Mouse (Mus musculus) midbrain, embryonic 11.5 days (tissue): ENCODE results near the gene Mta3. TPM values are rescaled to one million over a fixed set of nuclear protein-coding genes. Genes with fewer than 3 reads are reported as not detected.
A peak's percentile ranks its signal among the peaks of the same experiment; 100 is the strongest.

Experiments
- ATAC-seq: fragments of 200-750 bp; cut with Nextera tagmentation; 2 replicates; pipeline ENCODE4 v1.8.0; 2017; ENCODE audit warnings: moderate TSS enrichment, moderate library complexity; ENCODE audit not compliant: low FRiP score
- DNase-seq: peaks from one replicate; pipeline ENCODE4 v3.0.0; 2015; ENCODE audit warnings: low spot score; ENCODE audit errors: missing footprints
- H3K27ac ChIP-seq: fragments of 300-500 bp; sonication (generic); 2 replicates; pipeline ENCODE4 v1.5.1; 2014; ENCODE audit warnings: low read depth, low read length
- H3K27me3 ChIP-seq: fragments of 300-500 bp; sonication (generic); 2 replicates; pipeline ENCODE4 v1.6.1; 2014; ENCODE audit warnings: mild to moderate bottlenecking, low read length, moderate library complexity, mixed read lengths; ENCODE audit not compliant: control insufficient read depth, insufficient read depth
- H3K36me3 ChIP-seq: fragments of 300-500 bp; sonication (generic); 2 replicates; pipeline ENCODE4 v1.6.1; 2014; ENCODE audit warnings: mild to moderate bottlenecking, low read length, moderate library complexity, mixed read lengths; ENCODE audit not compliant: control insufficient read depth, insufficient read depth
- H3K4me1 ChIP-seq: fragments of 300-500 bp; sonication (generic); 2 replicates; pipeline ENCODE4 v1.6.1; 2014; ENCODE audit warnings: low read length; ENCODE audit not compliant: control insufficient read depth, insufficient read depth
- H3K4me2 ChIP-seq: fragments of 300-500 bp; sonication (generic); 2 replicates; pipeline ENCODE4 v1.6.1; 2014; ENCODE audit warnings: mild to moderate bottlenecking, moderate library complexity
- H3K4me3 ChIP-seq: fragments of 300-500 bp; sonication (generic); 2 replicates; pipeline ENCODE4 v1.5.1; 2014; ENCODE audit warnings: low read depth, low read length
- H3K9ac ChIP-seq: fragments of 300-500 bp; sonication (generic); 2 replicates; pipeline ENCODE4 v1.6.1; 2014; ENCODE audit warnings: low read length
- H3K9me3 ChIP-seq: fragments of 300-500 bp; sonication (generic); 2 replicates; pipeline ENCODE4 v1.6.1; 2016; ENCODE audit warnings: low read length; ENCODE audit not compliant: control insufficient read depth
- WGBS: fragments of 180-500 bp; shearing (Covaris S2); extraction: QIAGEN DNeasy Blood & Tissue Kit; methylation state at CpG from one replicate; pipeline ENCODE4 v1.1.7; 2014; 5-methylcytosine and 5-hydroxymethylcytosine counted together
- polyA plus RNA-seq: library from polyadenylated mRNA; unstranded; fragments of >200 nt; fragmentation: Nextera tagmentation; extraction: Ambion mirVana; gene quantifications from 2 replicates; pipeline ENCODE4 v1.2.1, GENCODE M21; 2014

The Mta3 gene
- polyA plus RNA-seq, result 28.8 and 31.1 TPM in 2 replicates

DNA sequence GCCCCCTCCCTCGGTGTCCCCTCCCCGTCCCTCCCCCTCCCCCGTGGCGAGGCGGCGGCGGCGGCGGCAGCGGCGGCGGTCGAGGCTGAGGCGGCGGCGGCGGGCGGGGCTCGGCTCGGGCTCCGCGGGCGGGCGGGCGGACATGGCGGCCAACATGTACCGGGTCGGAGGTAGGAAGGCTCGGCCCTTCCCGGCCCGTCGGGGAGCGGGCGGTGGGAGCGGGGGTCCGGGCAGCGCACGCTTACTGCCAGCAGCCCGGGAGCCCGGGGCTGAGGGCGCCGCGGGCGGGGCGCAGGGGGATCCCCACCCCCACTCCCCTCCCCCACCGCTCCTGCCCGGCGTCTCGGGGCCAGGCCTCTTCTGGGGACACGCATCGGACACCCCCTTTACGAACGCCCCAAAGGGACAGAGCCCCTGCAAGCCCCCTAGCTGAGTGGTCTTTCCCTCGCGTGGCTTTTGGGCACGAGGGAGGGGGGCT lies at the start of gene Mta3:
Mta3 (plus strand) TSS at position 48 of the 478 bp plus-strand sequence.
- WGBS, result 0% methylated on average over 18 of the region's 56 CpGs
- peak within 1 kb of the TSS; percentile 88 for H3K4me2 ChIP-seq
- peak within 1 kb of the TSS; percentile 71 for H3K27ac ChIP-seq
- 0 out of 2 replicates have a peak, but pooled peaks cover 2% of the 10 kb centered on the region for H3K4me1 ChIP-seq
- peak within 1 kb of the TSS; percentile 81 for H3K4me3 ChIP-seq
- H3K9me3 ChIP-seq, result no peaks in the 10 kb centered on the region
- H3K9ac ChIP-seq, result peak within 1 kb of the TSS; percentile 95
- no peaks in the 10 kb centered on the region for H3K36me3 ChIP-seq
- peak; percentile 82 for ATAC-seq
- DNase-seq, result peak; percentile 96
- H3K27me3 ChIP-seq, result no peaks in the 10 kb centered on the region

DNA sequence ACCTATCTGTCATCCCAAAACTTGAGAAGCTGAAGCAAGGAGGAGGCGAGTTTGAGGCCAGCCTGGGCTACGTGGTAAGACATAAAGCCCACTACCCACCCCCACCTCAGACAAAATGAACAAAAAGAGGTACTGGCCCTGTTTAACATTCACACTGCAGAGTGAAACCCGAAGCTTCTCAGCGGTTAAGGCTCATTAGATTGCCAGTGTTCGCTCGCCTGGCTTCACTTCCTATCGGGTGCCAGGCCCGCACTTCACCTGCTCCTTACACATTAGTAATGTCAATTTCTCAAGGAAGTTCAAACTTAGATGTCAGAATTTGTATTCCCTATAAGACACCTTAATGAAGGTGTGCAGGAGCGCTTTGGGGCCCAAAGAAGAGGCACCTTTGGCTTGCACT lies 48.6 kb upstream of the Mta3 start:
- DNase-seq, result no peak
- WGBS, result 79% methylated on average over 9 of the region's 9 CpGs
- H3K4me3 ChIP-seq, result no peak overlapping the region

DNA sequence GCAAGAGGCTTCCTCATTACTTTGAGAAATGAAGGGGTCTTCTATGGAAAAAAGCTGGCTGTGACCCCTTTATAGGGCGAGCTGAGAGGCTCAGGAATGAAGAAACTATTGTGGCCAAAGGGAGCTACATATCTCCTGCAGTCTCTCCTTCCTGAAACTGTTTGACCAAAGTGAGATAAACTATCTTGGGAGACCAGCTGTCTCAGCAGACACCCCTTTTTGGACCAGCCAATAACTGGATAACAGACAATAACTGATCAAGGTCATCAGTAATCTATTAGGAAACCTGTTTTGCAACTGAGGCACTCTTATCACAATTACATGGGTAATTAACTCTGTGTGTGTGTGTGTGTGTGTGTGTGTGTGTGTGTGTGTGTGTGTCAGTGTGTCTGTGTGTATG lies 47.0 kb upstream of the Mta3 start:
- H3K9ac ChIP-seq, result no peak overlapping the region
- ATAC-seq (no peak), DNase-seq (no peak)
- no peak overlapping the region for H3K27ac ChIP-seq
- H3K4me1 ChIP-seq, result no peaks in the 10 kb centered on the region
- WGBS, result 80% methylated on average over 1 of the region's 1 CpGs
- H3K9me3 ChIP-seq, result no peaks in the 10 kb centered on the region
- H3K4me2 ChIP-seq, result no peak overlapping the region
- H3K27me3 ChIP-seq, result no peaks in the 10 kb centered on the region
- no peak overlapping the region for H3K4me3 ChIP-seq
- no peaks in the 10 kb centered on the region for H3K36me3 ChIP-seq

More for the DNA sequence above, 48.6 kb upstream of the Mta3 start:
- Histone ChIP-seq H3K36me3 (no peaks in the 10 kb centered on the region), H3K9me3 (no peaks in the 10 kb centered on the region), H3K27ac (no peak overlapping the region), H3K4me1 (no peaks in the 10 kb centered on the region), H3K4me2 (no peak overlapping the region), H3K9ac (no peak overlapping the region), H3K27me3 (no peaks in the 10 kb centered on the region)
- no peak for ATAC-seq

DNA sequence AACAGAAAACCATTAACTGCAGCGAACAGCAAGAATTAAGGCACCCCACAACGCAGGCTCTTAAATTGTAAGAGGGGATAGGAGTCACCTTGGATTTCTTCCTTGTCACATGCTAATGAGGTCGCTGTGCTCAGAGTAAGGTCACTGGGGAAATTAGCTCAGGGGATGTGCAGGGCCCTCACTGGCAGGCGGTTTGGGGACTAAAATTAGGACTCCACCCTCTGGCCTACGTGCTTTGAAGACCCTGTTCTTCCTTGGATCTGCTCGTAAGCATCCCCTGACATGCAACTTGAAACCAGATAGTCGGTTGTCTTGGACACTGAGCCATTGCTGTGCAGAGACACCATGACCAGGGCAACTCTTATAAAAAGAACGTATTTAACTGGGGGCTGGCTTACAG lies 41.2 kb upstream of the Mta3 start:
- Histone ChIP-seq H3K27me3 (no peaks in the 10 kb centered on the region), H3K4me3 (no peak overlapping the region), H3K9me3 (no peaks in the 10 kb centered on the region), H3K4me2 (no peak overlapping the region), H3K27ac (no peak overlapping the region), H3K4me1 (no peaks in the 10 kb centered on the region), H3K9ac (no peak overlapping the region), H3K36me3 (no peaks in the 10 kb centered on the region)
- WGBS, result 47% methylated on average over 8 of the region's 8 CpGs
- ATAC-seq (no peak), DNase-seq (no peak)

DNA sequence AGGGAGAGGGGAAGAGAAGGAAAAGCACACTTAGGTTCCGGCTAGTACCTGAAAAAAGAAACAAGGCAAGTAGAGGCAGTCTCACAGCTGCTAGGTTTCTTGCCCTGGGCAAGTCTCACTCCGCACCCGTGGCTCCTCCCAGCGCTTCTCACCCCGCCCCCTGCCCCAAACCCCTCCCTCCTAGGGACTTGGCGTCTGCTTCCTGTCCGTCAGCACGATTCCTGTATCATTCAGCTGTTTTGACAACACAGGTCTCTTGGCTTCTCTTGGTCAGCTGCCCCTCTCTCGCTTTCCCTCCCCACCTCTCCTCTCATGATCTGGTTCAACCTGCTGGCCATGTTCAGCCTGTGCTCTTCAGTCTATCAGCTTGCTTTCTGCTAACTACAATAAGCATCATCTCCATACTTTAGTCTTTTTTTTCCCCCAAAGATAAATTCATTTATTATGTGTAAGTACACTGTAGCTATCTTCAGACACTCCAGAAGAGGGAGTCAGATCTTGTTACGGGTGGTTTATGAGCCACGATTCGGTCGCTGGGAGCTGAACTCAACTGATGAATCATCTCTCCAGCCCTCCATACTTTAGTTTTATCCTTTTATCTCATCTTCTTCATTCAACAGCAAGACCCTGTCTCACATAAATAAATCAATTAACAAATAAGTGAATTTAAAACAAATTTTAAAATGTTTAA lies 39.2 kb upstream of the Mta3 start:
- no peaks in the 10 kb centered on the region for H3K36me3 ChIP-seq
- DNase-seq (peak; percentile 69), ATAC-seq (no peak)
- H3K4me2 ChIP-seq, result no peak overlapping the region
- H3K27me3 ChIP-seq, result no peaks in the 10 kb centered on the region
- no peaks in the 10 kb centered on the region for H3K9me3 ChIP-seq
- no peak overlapping the region for H3K4me3 ChIP-seq
- H3K27ac ChIP-seq, result no peak overlapping the region
- no peak overlapping the region for H3K9ac ChIP-seq
- 86% methylated on average over 13 of the region's 13 CpGs for WGBS
- no peaks in the 10 kb centered on the region for H3K4me1 ChIP-seq

DNA sequence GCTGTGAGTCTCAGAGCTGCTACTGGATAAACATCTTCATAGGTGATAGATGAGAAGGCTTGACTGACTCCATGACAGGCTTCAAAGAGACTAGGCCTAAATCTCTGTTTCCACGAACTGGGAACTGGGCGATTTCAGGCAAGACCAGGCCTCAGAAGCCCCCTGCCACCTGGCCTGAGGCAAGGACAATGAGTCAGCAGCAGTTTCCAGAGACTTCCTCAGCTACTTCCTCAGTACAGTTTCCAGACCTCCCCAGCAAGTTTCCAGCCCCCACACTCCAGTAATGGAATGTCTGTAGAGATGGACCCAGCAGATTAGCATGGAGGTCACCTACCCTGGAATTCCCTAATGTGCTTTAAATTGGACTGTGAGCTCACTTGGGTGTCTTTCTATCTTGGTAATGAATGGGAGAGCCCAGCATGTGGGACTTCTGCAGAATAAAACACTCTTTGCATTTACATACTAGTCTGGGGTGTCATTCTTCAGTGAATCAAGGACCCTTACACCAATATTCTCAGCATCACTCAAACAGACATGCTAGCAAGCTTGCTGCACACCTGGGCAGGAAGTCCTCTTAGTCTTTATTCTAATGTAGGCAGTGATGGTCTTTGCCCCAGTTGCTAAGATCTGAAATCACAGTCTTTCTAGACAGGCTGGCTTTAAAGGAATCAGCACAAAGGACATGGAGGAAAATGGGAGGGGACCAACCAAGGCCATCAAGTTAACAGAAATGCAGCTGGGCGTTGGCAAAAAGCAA lies 37.9 kb upstream of the Mta3 start:
- no peaks in the 10 kb centered on the region for H3K36me3 ChIP-seq
- DNase-seq, result no peak
- no peak overlapping the region for H3K27ac ChIP-seq
- WGBS, result 81% methylated on average over 3 of the region's 3 CpGs
- H3K4me2 ChIP-seq, result no peak overlapping the region
- H3K9me3 ChIP-seq, result no peaks in the 10 kb centered on the region
- H3K4me3 ChIP-seq, result no peak overlapping the region
- no peaks in the 10 kb centered on the region for H3K4me1 ChIP-seq
- H3K9ac ChIP-seq, result no peak overlapping the region
- ATAC-seq, result no peak
- no peaks in the 10 kb centered on the region for H3K27me3 ChIP-seq

DNA sequence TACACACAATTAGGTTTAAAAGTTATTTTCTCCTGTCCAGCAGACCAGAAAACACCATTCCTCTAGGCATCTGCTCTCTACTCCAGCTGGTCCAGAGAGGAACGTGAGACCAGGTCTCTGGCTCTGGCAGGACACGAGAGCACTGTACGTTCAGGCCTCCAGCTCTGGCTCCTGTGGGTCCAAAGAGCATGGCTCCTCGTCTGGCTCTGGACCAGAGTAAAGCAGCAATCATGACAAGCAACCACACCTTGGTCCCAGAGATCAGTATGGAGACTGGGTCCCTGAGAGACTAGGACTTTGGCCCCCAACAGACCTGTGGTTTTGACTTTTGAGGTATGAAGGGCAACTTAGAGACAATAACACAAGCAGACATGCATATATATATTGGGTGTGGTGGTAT lies 33.3 kb upstream of the Mta3 start:
- 91% methylated on average over 4 of the region's 4 CpGs for WGBS

DNA sequence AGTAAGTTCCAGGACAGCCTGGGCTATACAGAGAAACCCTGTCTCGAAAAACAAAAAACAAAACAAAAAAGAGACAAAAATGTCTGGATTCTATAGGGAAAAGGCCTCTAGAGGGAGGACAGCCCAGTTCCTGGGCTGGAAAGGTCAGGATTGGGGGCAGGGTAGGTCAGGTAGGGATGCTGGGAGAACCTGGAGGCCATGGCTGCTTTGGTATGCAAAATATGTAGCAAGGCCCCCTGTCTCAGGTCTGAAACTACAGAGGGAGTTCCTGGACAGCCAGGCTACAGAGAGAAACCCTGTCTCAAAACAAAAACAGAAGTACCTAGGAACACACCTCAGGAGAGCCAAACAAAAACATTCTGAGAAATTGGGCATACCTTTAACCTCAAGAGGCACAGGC lies 28.6 kb upstream of the Mta3 start:
- Histone ChIP-seq H3K27ac (no peak overlapping the region), H3K9ac (no peak overlapping the region), H3K9me3 (no peaks in the 10 kb centered on the region), H3K4me3 (no peak overlapping the region), H3K36me3 (no peaks in the 10 kb centered on the region), H3K4me2 (no peak overlapping the region), H3K4me1 (no peaks in the 10 kb centered on the region), H3K27me3 (no peaks in the 10 kb centered on the region)
- DNase-seq (no peak), ATAC-seq (no peak)
- 70% methylated on average over 1 of the region's 1 CpGs for WGBS

More for the DNA sequence above, 33.3 kb upstream of the Mta3 start:
- Histone ChIP-seq H3K9ac (no peak overlapping the region), H3K4me3 (no peak overlapping the region), H3K27ac (no peak overlapping the region), H3K4me2 (no peak overlapping the region), H3K36me3 (no peaks in the 10 kb centered on the region), H3K4me1 (no peaks in the 10 kb centered on the region), H3K27me3 (no peaks in the 10 kb centered on the region), H3K9me3 (no peaks in the 10 kb centered on the region)
- DNase-seq (no peak), ATAC-seq (no peak)

DNA sequence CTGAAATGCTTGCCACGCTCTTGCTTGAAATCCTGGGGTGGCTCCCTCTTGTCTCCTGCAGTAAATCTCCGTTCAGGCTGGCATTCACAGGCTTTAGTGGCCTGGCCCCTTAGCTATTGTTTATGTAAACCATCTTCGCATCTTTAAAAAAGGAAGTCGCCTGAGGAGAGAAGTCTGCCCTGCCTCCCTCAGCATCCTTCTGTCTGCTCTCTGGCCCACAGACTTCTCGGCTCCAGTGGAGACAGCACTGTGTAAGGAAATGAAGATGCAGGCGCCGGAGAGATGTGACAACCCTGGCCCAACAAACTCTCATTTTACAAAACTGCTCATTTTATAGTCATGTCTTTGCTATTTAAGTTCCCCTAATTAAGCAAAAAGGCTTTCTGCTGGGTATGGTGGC lies 24.0 kb upstream of the Mta3 start:
- Histone ChIP-seq H3K4me3 (no peak overlapping the region), H3K36me3 (no peaks in the 10 kb centered on the region), H3K4me1 (no peaks in the 10 kb centered on the region), H3K27me3 (no peaks in the 10 kb centered on the region), H3K27ac (no peak overlapping the region), H3K9ac (no peak overlapping the region), H3K9me3 (no peaks in the 10 kb centered on the region), H3K4me2 (no peak overlapping the region)
- no peak for ATAC-seq
- 56% methylated on average over 7 of the region's 7 CpGs for whole genome bisulfite sequencing
- DNase-seq, result peak; percentile 70
